Mouse (Mus musculus) intestine, embryonic 16.5 days (tissue): Measurements from ENCODE around the gene Pars2. TPM values are rescaled to one million over a fixed set of nuclear protein-coding genes. Genes with fewer than 3 reads are reported as not detected.
A peak's percentile ranks its signal among the peaks of the same experiment; 100 is the strongest.

ENCODE experiments used
- ATAC-seq: fragments of 200-750 bp; cut with Nextera tagmentation; 2 replicates; pipeline ENCODE4 v1.8.0; 2017; ENCODE audit warnings: moderate TSS enrichment, moderate library complexity
- H3K27ac ChIP-seq: fragments of 300-500 bp; sonication (generic); 2 replicates; pipeline ENCODE4 v1.5.1; 2014; ENCODE audit warnings: mild to moderate bottlenecking, low read length
- H3K27me3 ChIP-seq: fragments of 300-500 bp; sonication (generic); replicated peaks from 2 replicates; pipeline ENCODE4 v1.6.1; 2014; ENCODE audit warnings: low read length, control low read depth, mixed read lengths; ENCODE audit not compliant: control insufficient read depth, insufficient read depth
- H3K36me3 ChIP-seq: fragments of 300-500 bp; sonication (generic); 2 replicates; pipeline ENCODE4 v1.6.1; 2014; ENCODE audit warnings: low read length, control low read depth; ENCODE audit not compliant: control insufficient read depth, insufficient read depth
- H3K4me1 ChIP-seq: fragments of 300-500 bp; sonication (generic); 2 replicates; pipeline ENCODE4 v1.6.1; 2014; ENCODE audit warnings: low read length, control low read depth, mixed read lengths; ENCODE audit not compliant: control insufficient read depth, insufficient read depth
- H3K4me2 ChIP-seq: fragments of 300-500 bp; sonication (generic); 2 replicates; pipeline ENCODE4 v1.6.1; 2014; ENCODE audit warnings: low read depth, low read length, control low read depth
- H3K4me3 ChIP-seq: fragments of 300-500 bp; sonication (generic); 2 replicates; pipeline ENCODE4 v1.5.1; 2014; ENCODE audit warnings: mild to moderate bottlenecking, low read length
- H3K9ac ChIP-seq: fragments of 300-500 bp; sonication (generic); 2 replicates; pipeline ENCODE4 v1.6.1; 2014; ENCODE audit warnings: low read depth, low read length
- H3K9me3 ChIP-seq: fragments of 300-500 bp; sonication (generic); 2 replicates; pipeline ENCODE4 v1.6.1; 2016; ENCODE audit warnings: low read length, control low read depth; ENCODE audit not compliant: control insufficient read depth
- WGBS: fragments of 180-500 bp; shearing (Covaris S2); extraction: QIAGEN DNeasy Blood & Tissue Kit; methylation state at CpG from one replicate; pipeline ENCODE4 v1.1.7; 2014; 5-methylcytosine and 5-hydroxymethylcytosine counted together
- polyA plus RNA-seq: library from polyadenylated mRNA; unstranded; fragments of >200 nt; fragmentation: Nextera tagmentation; extraction: Ambion mirVana; gene quantifications from 2 replicates; pipeline ENCODE4 v1.2.1, GENCODE M21; 2015

Pars2 gene
- polyA plus RNA-seq, 1 experiment from 2014 or later: 15.9 TPM

- WGBS: 25% methylated on average over 14 of the region's 14 CpGs
- H3K9me3 ChIP-seq: no peaks in the 10 kb centered on the region
- no peak overlapping the region for H3K27ac ChIP-seq
- 0 out of 2 replicates have a peak, but pooled peaks have one; percentile 8 for ATAC-seq
- H3K27me3 ChIP-seq: no peaks in the 10 kb centered on the region
- 0 out of 2 replicates have a peak overlapping the region, but pooled peaks have one; percentile 3 for H3K9ac ChIP-seq
- no peak overlapping the region for H3K4me3 ChIP-seq
- H3K36me3 ChIP-seq: no peaks in the 10 kb centered on the region
- H3K4me1 ChIP-seq: peaks cover 26% of the 10 kb centered on the region; the same call in 1 of the 2 replicates
- no peak overlapping the region for H3K4me2 ChIP-seq
Measured at GRCm38 (mm10) chr4:106630333-106631220, 20.3 kb upstream of the Pars2 start.

GRCm38 (mm10) chr4:106632313-106632712 lies 18.6 kb upstream of the Pars2 start:
- H3K36me3 ChIP-seq: no peaks in the 10 kb centered on the region
- H3K4me1 ChIP-seq: peaks cover 26% of the 10 kb centered on the region; the same call in 1 of the 2 replicates
- H3K9ac ChIP-seq: no peak overlapping the region
- no peak overlapping the region for H3K4me2 ChIP-seq
- H3K4me3 ChIP-seq: no peak overlapping the region
- no peaks in the 10 kb centered on the region for H3K9me3 ChIP-seq
- H3K27ac ChIP-seq: no peak overlapping the region
- ATAC-seq: no peak
- 44% methylated on average over 1 of the region's 3 CpGs for WGBS
- H3K27me3 ChIP-seq: no peaks in the 10 kb centered on the region

- Histone ChIP-seq H3K36me3 (no peaks in the 10 kb centered on the region), H3K27me3 (no peaks in the 10 kb centered on the region), H3K4me3 (no peak overlapping the region), H3K9me3 (no peaks in the 10 kb centered on the region), H3K4me2 (no peak overlapping the region), H3K9ac (no peak overlapping the region), H3K4me1 (peaks cover 21% of the 10 kb centered on the region; the same call in 1 of the 2 replicates), H3K27ac (peak overlapping the region; percentile 37; the same call in 1 of the 2 replicates)
- ATAC-seq: no peak
- WGBS: 30% methylated on average over 8 of the region's 8 CpGs
Measured at GRCm38 (mm10) chr4:106633281-106634085, 17.4 kb upstream of the Pars2 start.

GRCm38 (mm10) chr4:106634086-106634479 lies 16.8 kb upstream of the Pars2 start:
- WGBS: 33% methylated on average over 8 of the region's 9 CpGs
- Histone ChIP-seq H3K27ac (no peak overlapping the region), H3K9me3 (no peaks in the 10 kb centered on the region), H3K36me3 (no peaks in the 10 kb centered on the region), H3K4me1 (peaks cover 19% of the 10 kb centered on the region; the same call in 1 of the 2 replicates), H3K27me3 (no peaks in the 10 kb centered on the region), H3K4me3 (no peak overlapping the region), H3K4me2 (no peak overlapping the region), H3K9ac (no peak overlapping the region)
- no peak for ATAC-seq

- H3K4me2 ChIP-seq: peak overlapping the region; percentile 11; the same call in 1 of the 2 replicates
- peak; percentile 85 for ATAC-seq
- peak overlapping the region; percentile 55 for H3K9ac ChIP-seq
Measured at GRCm38 (mm10) chr4:106643483-106644217, 7.2 kb upstream of the Pars2 start.

GRCm38 (mm10) chr4:106644218-106644610 lies 6.7 kb upstream of the Pars2 start:
- H3K4me2 ChIP-seq: no peak overlapping the region; the same call in 1 of the 2 replicates
- peaks cover 12% of the 10 kb centered on the region for H3K4me1 ChIP-seq

More at GRCm38 (mm10) chr4:106643483-106644217, 7.2 kb upstream of the Pars2 start:
- H3K36me3 ChIP-seq: 0 out of 2 replicates have a peak, but pooled peaks cover 3% of the 10 kb centered on the region
- H3K27ac ChIP-seq: peak overlapping the region; percentile 53
- no peak overlapping the region for H3K4me3 ChIP-seq
- H3K9me3 ChIP-seq: 0 out of 2 replicates have a peak, but pooled peaks cover 5% of the 10 kb centered on the region
- H3K4me1 ChIP-seq: peaks cover 12% of the 10 kb centered on the region
- no peaks in the 10 kb centered on the region for H3K27me3 ChIP-seq
- 17% methylated on average over 8 of the region's 8 CpGs for WGBS

GRCm38 (mm10) chr4:106645797-106646196 lies 5.1 kb upstream of the Pars2 start:
- Histone ChIP-seq H3K4me3 (no peak overlapping the region), H3K4me2 (no peak overlapping the region), H3K27me3 (no peaks in the 10 kb centered on the region), H3K36me3 (no peaks in the 10 kb centered on the region), H3K27ac (no peak overlapping the region), H3K9ac (no peak overlapping the region), H3K9me3 (no peaks in the 10 kb centered on the region), H3K4me1 (peaks cover 12% of the 10 kb centered on the region)
- ATAC-seq: no peak
- 77% methylated on average over 5 of the region's 5 CpGs for WGBS

More at GRCm38 (mm10) chr4:106644218-106644610, 6.7 kb upstream of the Pars2 start:
- no peak for ATAC-seq
- H3K27ac ChIP-seq: no peak overlapping the region
- H3K27me3 ChIP-seq: no peaks in the 10 kb centered on the region
- no peak overlapping the region for H3K9ac ChIP-seq
- 62% methylated on average over 6 of the region's 6 CpGs for WGBS
- H3K36me3 ChIP-seq: 0 out of 2 replicates have a peak, but pooled peaks cover 3% of the 10 kb centered on the region
- 0 out of 2 replicates have a peak, but pooled peaks cover 5% of the 10 kb centered on the region for H3K9me3 ChIP-seq
- no peak overlapping the region for H3K4me3 ChIP-seq

- Histone ChIP-seq H3K27me3 (no peaks in the 10 kb centered on the region), H3K27ac (no peak overlapping the region), H3K4me2 (no peak overlapping the region), H3K9me3 (no peaks in the 10 kb centered on the region), H3K4me1 (peaks cover 19% of the 10 kb centered on the region), H3K36me3 (no peaks in the 10 kb centered on the region), H3K4me3 (no peak overlapping the region), H3K9ac (no peak overlapping the region)
- 84% methylated on average over 6 of the region's 6 CpGs for WGBS
- no peak for ATAC-seq
Measured at GRCm38 (mm10) chr4:106647137-106647536, 3.7 kb upstream of the Pars2 start.
